Mouse (Mus musculus): ENCODE measurements around the gene Prps1l3.

DNA sequence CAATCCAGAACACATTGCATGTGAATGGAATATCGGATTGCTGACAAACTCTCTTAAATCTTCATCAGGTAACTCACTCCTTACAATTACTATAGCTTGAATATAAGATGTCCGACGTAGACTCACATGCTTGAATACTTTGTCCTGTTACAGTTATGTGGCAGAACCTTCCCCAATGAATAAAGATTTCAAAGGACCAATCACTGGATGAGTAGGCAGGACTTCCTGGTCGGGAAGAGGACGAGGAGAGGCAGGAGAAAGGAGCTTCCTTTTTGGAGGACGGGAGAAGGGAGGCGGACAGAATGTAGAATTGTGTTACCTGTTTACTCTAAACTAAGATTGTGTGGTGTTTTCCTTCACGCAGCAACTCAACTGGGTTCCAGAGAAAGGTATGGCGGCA lies 3.8 kb upstream of the Prps1l3 start:
- TF ChIP-seq CTCF (IDR thresholded peaks at IDR 0.05; ENCODE audit: borderline replicate concordance, insufficient read depth, low read length) (no peak), POLR2A (IDR thresholded peaks at IDR 0.05; ENCODE audit: low read depth, low read length) (no peak)
